Mouse (Mus musculus): Measurements from ENCODE around the gene Cphx1. TPM values are rescaled to one million over a fixed set of nuclear protein-coding genes. Genes with fewer than 3 reads are reported as not detected.
"Not testable (repeated sequence)": the region's sequence is repeated elsewhere in the genome, so short reads cannot be mapped to it uniquely, and the experiment has no call there.

The Cphx1 gene
- not detected in 2 replicates for polyA plus RNA-seq (2012; rRNA removed)

GRCm38 (mm10) chr14:25938004-25938403 is at the start of gene Cphx1:
Gene Cphx1 (plus strand): TSS chr14:25938304.
- H3K4me3 ChIP-seq (ENCODE audit: control insufficient read depth, insufficient read depth, low read length); H3K27ac ChIP-seq (ENCODE audit: control insufficient read depth, insufficient read depth, low read length); H3K27me3 ChIP-seq (ENCODE audit: control insufficient read depth, insufficient read depth, low read length); H3K36me3 ChIP-seq (ENCODE audit: control insufficient read depth, insufficient read depth, low read length); H3K4me1 ChIP-seq (replicated peaks; ENCODE audit: control insufficient read depth, insufficient read depth, low read length); DNase-seq: not testable (repeated sequence)
- no CpG with 5 or more reads among the region's 8 CpGs for WGBS

- WGBS, result no CpG with 5 or more reads among the region's 3 CpGs
- not testable (repeated sequence) for H3K4me3 ChIP-seq (ENCODE audit: control insufficient read depth, insufficient read depth, low read length)
These were observed 43.5 kb upstream of the Cphx1 start for GRCm38 (mm10) chr14:25894566-25894965.

GRCm38 (mm10) chr14:25895686-25896085 is 42.4 kb upstream of the Cphx1 start:
- H3K27me3 ChIP-seq (ENCODE audit: control insufficient read depth, insufficient read depth, low read length); H3K36me3 ChIP-seq (ENCODE audit: control insufficient read depth, insufficient read depth, low read length); DNase-seq; H3K27ac ChIP-seq (ENCODE audit: control insufficient read depth, insufficient read depth, low read length); H3K4me1 ChIP-seq (replicated peaks; ENCODE audit: control insufficient read depth, insufficient read depth, low read length); H3K4me3 ChIP-seq (ENCODE audit: control insufficient read depth, insufficient read depth, low read length): not testable (repeated sequence)
- WGBS, result no CpG with 5 or more reads among the region's 7 CpGs

More at GRCm38 (mm10) chr14:25894566-25894965, 43.5 kb upstream of the Cphx1 start:
- H3K27me3 ChIP-seq (ENCODE audit: control insufficient read depth, insufficient read depth, low read length); H3K27ac ChIP-seq (ENCODE audit: control insufficient read depth, insufficient read depth, low read length); H3K4me1 ChIP-seq (replicated peaks; ENCODE audit: control insufficient read depth, insufficient read depth, low read length); DNase-seq; H3K36me3 ChIP-seq (ENCODE audit: control insufficient read depth, insufficient read depth, low read length): not testable (repeated sequence)

- not testable (repeated sequence) for H3K36me3 ChIP-seq (ENCODE audit: control insufficient read depth, insufficient read depth, low read length); H3K4me1 ChIP-seq (replicated peaks; ENCODE audit: control insufficient read depth, insufficient read depth, low read length); H3K27me3 ChIP-seq (ENCODE audit: control insufficient read depth, insufficient read depth, low read length); H3K27ac ChIP-seq (ENCODE audit: control insufficient read depth, insufficient read depth, low read length); H3K4me3 ChIP-seq (ENCODE audit: control insufficient read depth, insufficient read depth, low read length); DNase-seq
- no CpG with 5 or more reads among the region's 10 CpGs for WGBS
These were observed 35.1 kb upstream of the Cphx1 start, which contains the start of gene Plac9a for GRCm38 (mm10) chr14:25903000-25903399. Gene Plac9a (minus strand): TSS chr14:25903100.

- not testable (repeated sequence) for DNase-seq; H3K27ac ChIP-seq (ENCODE audit: control insufficient read depth, insufficient read depth, low read length); H3K27me3 ChIP-seq (ENCODE audit: control insufficient read depth, insufficient read depth, low read length); H3K36me3 ChIP-seq (ENCODE audit: control insufficient read depth, insufficient read depth, low read length); H3K4me3 ChIP-seq (ENCODE audit: control insufficient read depth, insufficient read depth, low read length); H3K4me1 ChIP-seq (replicated peaks; ENCODE audit: control insufficient read depth, insufficient read depth, low read length)
- 90% methylated on average over 1 of the region's 5 CpGs for WGBS
These were observed 32.9 kb upstream of the Cphx1 start for GRCm38 (mm10) chr14:25905243-25905642.

- not testable (repeated sequence) for DNase-seq; H3K36me3 ChIP-seq (ENCODE audit: control insufficient read depth, insufficient read depth, low read length); H3K4me3 ChIP-seq (ENCODE audit: control insufficient read depth, insufficient read depth, low read length); H3K27ac ChIP-seq (ENCODE audit: control insufficient read depth, insufficient read depth, low read length); H3K27me3 ChIP-seq (ENCODE audit: control insufficient read depth, insufficient read depth, low read length); H3K4me1 ChIP-seq (replicated peaks; ENCODE audit: control insufficient read depth, insufficient read depth, low read length)
- WGBS, result no CpG with 5 or more reads among the region's 9 CpGs
These were observed 30.8 kb upstream of the Cphx1 start for GRCm38 (mm10) chr14:25907272-25907671.

- H3K27me3 ChIP-seq (ENCODE audit: control insufficient read depth, insufficient read depth, low read length); H3K4me1 ChIP-seq (replicated peaks; ENCODE audit: control insufficient read depth, insufficient read depth, low read length); H3K4me3 ChIP-seq (ENCODE audit: control insufficient read depth, insufficient read depth, low read length); DNase-seq; H3K27ac ChIP-seq (ENCODE audit: control insufficient read depth, insufficient read depth, low read length); H3K36me3 ChIP-seq (ENCODE audit: control insufficient read depth, insufficient read depth, low read length): not testable (repeated sequence)
- no CpG with 5 or more reads among the region's 8 CpGs for WGBS
These were observed 29.1 kb upstream of the Cphx1 start for GRCm38 (mm10) chr14:25908976-25909375.

- H3K36me3 ChIP-seq (ENCODE audit: control insufficient read depth, insufficient read depth, low read length); H3K27me3 ChIP-seq (ENCODE audit: control insufficient read depth, insufficient read depth, low read length); H3K27ac ChIP-seq (ENCODE audit: control insufficient read depth, insufficient read depth, low read length); H3K4me3 ChIP-seq (ENCODE audit: control insufficient read depth, insufficient read depth, low read length); DNase-seq; H3K4me1 ChIP-seq (replicated peaks; ENCODE audit: control insufficient read depth, insufficient read depth, low read length): not testable (repeated sequence)
- no CpG with 5 or more reads among the region's 5 CpGs for WGBS
These were observed 19.5 kb upstream of the Cphx1 start for GRCm38 (mm10) chr14:25918427-25919170.

GRCm38 (mm10) chr14:25926814-25927561 is 11.1 kb upstream of the Cphx1 start:
- not testable (repeated sequence) for H3K36me3 ChIP-seq (ENCODE audit: control insufficient read depth, insufficient read depth, low read length); H3K27ac ChIP-seq (ENCODE audit: control insufficient read depth, insufficient read depth, low read length); H3K4me3 ChIP-seq (ENCODE audit: control insufficient read depth, insufficient read depth, low read length); H3K4me1 ChIP-seq (replicated peaks; ENCODE audit: control insufficient read depth, insufficient read depth, low read length); H3K27me3 ChIP-seq (ENCODE audit: control insufficient read depth, insufficient read depth, low read length); DNase-seq
- WGBS, result no CpG with 5 or more reads among the region's 44 CpGs

GRCm38 (mm10) chr14:25927562-25927881 is 10.6 kb upstream of the Cphx1 start, which contains the start of gene Tmem254a:
Gene Tmem254a (minus strand): TSS chr14:25927672.
- DNase-seq; H3K4me3 ChIP-seq (ENCODE audit: control insufficient read depth, insufficient read depth, low read length); H3K27ac ChIP-seq (ENCODE audit: control insufficient read depth, insufficient read depth, low read length); H3K4me1 ChIP-seq (replicated peaks; ENCODE audit: control insufficient read depth, insufficient read depth, low read length); H3K36me3 ChIP-seq (ENCODE audit: control insufficient read depth, insufficient read depth, low read length); H3K27me3 ChIP-seq (ENCODE audit: control insufficient read depth, insufficient read depth, low read length): not testable (repeated sequence)
- no CpG with 5 or more reads among the region's 10 CpGs for WGBS
